Mouse (Mus musculus) frontal cortex, adult (tissue): ENCODE measurements at regions not wholly inside any gene's neighbourhood (a gene's known extent, or its start where the extent isn't known, plus 50 kb on each side); places are given as distances from the start of the nearest gene placed in this dataset.
A peak's percentile ranks its signal among the peaks of the same experiment; 100 is the strongest.

Experiments
- ATAC-seq: cut with Nextera tagmentation; 2 replicates; pipeline ENCODE4 v1.9.2; 2017; ENCODE audit warnings: mild to moderate bottlenecking, moderate library complexity, mixed read lengths; ENCODE audit not compliant: low TSS enrichment

DNA sequence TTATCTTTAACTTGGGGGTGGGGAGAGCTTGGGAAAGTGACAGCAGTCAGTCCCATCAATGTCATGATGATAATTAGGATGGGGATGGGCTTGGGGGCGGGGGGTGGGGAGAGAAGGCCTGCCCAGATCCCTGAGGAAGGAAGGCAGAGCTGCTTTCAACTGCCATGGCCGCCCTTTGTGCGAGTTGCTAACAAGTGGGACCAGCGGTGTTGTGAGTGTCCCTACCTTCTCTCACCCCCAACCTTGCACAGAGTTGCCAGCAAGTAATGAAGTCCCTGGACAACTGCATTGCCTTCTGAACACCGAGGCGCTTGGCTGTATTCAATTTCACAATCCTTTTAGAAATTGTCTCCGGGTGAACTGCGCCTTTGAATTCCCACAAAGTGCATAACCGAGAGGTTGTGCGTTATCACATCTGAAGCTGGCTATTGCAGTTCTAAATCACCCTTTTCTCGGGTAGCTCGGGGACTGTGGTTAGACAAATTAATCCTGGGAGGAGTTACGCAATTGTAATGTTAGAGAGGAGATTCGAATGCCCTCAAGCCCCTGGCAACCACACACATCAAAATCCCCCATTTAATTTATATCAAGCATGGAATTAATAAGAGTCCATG lies 257.9 kb upstream of the Daam1 start:
- no peak for ATAC-seq

DNA sequence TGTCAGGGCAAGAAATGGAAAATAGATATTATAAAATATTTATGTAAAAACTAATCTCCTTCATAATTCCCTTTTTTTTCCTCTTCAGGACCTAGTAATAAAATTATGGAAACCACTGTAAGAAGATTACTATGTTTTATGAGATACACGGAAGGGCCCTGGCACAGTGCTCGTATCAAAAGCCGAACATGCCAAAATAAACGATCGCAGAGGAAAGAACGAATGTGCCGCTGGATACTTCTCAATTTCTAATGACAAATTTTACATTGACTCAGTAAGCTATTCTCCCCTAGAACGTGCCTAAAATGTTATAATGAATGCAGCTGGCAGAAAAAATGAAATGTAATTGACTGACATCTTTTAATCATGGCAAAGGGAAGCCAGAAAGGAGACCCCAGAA lies 257.4 kb upstream of the Daam1 start:
- no peak for ATAC-seq

DNA sequence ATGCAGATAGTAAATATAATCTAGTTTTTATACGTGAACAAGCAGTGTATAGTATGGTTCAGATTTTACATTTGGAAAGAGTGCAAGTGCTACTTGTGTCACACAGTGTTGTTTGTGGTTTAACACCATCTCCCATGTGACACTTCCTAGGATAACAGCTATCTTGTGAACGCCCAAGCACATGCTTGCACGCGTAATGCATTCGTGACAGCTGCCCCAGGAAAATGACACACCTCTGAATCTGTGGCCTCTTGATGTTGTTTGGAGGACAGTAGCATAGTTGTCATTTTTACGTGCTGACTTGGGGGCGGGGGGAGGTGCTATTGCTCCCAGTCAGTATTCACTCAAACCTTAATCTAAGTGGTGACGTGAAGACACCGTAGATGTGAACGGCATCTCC lies 256.2 kb upstream of the Daam1 start:
- no peak for ATAC-seq

DNA sequence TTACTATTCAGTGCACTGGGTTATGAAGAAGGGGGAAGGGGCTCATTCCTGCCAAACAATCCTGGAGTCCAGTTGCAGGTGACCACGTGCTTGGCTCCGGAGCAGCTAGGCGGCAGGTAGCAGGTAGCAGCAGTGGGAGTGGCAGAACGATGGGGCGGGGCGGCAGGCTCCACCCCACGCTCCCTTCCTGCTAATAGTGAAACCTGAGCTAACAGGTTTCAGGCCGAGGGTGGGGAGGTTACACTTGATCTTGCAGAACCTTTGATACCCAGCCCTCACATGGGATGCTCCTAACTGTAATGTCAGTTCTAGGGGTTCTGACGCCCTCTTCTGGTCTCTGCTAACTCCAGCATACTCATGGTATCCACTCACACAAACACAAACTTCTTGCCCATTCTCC lies 253.5 kb upstream of the Daam1 start:
- ATAC-seq, result peak; percentile 65; the same call in 1 of the 2 replicates

DNA sequence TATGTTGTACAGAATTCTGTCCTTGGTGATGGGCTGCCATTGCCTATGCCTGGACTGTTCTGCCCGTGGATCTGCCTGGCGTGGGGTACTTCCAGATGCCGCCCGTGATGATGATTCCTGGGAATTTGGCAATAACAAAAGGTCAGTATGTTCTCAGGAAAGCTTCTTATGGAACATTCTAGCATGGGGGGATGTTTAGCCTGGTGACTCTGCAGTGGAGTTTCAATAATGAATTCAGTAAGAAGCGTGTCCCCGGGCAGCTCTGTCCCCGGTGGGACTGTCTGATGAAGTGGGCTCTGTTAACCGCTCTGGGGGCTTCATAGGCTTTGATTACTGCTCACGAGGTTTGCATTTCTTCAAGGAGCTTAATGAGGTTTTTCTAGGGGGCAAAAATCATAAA lies 252.9 kb upstream of the Daam1 start:
- ATAC-seq, result no peak; the same call in 1 of the 2 replicates

DNA sequence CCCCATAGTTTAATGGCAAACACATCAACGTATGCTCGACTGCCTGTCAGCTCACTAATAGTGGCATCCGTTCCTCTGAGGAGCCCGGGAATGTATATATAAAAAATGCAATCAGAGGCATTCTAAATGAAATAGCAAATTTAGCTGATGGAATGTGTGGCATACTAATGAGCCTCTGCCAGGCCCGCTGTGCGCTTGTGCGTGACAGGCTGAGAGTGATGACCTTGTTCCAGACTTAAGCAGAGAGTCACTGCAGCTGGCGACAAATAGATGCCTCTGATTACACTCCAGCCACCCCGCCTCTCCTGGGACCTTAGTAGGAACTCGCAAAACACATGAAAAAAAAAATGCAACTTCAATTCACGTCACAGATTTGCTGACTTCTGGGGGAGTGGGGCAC lies 252.0 kb upstream of the Daam1 start:
- peak; percentile 38; the same call in 1 of the 2 replicates for ATAC-seq

DNA sequence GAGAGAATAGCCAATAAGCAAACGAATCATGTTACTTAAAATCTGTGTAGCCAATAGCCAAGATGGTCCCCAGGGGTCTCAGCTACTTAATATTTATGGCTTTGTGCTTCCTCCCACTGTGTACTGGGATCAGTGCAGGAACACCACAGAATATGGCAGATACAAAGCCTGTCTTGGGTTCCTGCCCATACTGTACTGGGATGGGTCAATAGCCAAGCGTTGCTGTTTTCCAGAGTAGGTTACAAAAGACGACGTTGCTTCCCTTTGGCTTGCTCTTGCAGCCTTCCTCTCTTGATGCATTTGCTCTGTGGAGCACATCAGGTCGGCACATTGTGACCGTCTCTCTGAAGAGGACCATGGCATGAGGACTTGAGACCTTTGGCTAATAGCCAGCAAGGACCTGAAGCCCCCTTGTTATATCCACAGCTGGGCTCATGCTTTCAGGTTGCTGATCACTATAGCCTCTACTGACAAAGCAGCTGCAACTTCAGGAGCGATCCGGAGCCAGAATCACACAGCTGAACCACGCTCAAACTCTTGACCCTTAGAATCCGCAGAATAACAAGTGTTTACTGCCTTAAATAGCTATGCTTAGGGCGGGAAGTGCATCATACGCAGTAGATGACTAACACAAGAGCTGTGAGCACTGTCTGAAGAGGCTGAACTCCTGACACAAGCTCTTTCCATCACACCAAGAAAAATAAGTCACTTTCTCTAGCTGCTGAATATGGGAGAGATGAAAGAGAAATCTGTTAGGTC lies 250.2 kb upstream of the Daam1 start:
- ATAC-seq, result no peak

- no peak for ATAC-seq
These were observed 246.3 kb upstream of the Daam1 start for GRCm38 (mm10) chr12:71584618-71585017.

DNA sequence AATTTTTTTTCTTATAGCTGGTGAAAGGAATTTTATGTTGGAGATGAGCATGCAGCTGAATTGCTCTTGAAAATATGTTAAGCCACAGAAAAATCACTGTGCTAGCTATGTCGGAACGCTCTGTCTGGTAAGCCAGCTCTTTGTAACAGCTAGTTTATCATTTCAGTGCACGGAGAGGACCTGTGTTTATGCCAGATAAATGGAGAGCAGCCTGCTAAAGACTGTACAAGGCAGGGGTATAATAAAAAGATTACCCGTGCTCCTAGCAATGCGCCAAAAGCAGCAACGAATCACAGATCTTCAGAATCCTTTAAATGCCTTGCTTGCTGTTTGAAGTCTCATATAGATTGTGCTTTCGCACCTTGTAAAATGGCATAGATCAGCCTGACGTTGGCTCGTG lies 232.2 kb upstream of the Daam1 start:
- ATAC-seq, result no peak

DNA sequence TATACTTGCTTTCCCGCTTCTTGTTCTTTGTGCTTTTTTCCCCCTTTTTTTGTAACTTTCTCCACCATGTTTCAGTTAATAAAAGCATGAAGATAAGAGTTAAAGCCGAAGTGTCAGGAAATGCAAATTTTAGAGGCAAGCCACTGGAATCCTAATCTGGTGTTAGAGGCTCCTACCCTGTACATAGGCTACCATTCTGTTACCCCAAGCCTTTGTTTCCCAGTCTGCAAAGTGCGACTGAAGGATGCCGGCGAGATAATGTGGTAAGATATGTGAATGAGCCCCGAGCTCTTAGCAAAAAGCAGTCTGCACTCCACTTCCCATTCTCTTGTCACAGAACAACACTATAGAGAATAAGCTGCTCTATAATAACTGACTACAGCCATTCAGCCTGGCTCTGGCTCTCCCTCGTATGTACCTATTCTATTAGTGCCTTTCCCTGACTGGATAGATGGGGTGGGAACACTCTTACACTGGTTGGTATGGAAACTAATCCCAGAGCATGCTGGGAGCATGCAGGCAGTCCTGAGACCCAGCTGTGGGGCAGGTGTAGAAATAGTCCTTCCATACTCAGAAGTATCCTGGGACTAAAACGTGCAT lies 229.7 kb upstream of the Daam1 start:
- ATAC-seq, result no peak

GRCm38 (mm10) chr12:71603136-71603535 lies 227.7 kb upstream of the Daam1 start:
- no peak for ATAC-seq

GRCm38 (mm10) chr12:71606366-71606765 lies 224.5 kb upstream of the Daam1 start:
- ATAC-seq, result peak; percentile 79

DNA sequence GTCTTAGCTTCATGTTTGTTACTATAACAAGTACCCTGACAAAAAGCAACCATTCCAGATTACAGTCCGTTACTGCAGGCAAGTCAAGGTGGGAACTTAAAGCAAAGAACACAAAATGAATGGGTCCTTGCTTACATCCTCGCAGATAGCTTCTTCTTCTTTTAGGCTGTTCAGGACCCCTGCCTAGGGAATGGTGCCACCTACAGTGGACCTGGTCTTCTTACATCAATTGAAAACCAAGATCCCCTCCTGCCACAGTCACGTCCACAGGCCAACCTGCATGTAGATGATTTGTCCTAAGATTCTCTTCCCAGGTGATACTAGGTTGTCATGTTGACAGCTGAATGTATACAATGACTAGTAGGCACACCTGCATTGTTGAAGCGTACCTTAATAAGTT lies 222.9 kb upstream of the Daam1 start:
- no peak for ATAC-seq

DNA sequence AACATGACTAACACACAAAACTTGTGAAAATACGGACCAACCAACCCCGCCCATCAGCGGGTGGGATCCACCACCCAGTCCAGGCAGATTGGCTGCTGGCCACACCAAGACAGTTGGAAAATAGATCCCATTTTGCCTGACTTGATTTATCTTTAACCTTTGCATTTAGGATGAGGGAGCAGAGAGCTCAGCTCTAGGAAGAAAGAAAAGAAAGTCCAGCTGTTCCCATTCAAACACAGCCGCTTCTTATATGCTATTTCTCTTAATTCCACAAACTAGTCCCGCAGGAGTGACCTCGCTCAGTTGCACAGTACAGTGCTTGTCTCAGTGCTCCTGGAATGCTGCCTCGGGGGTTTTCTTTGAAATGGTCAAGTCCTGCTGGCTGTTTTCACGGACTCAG lies 217.6 kb upstream of the Daam1 start:
- no peak for ATAC-seq

GRCm38 (mm10) chr12:71614945-71615344 lies 215.9 kb upstream of the Daam1 start:
- no peak for ATAC-seq

GRCm38 (mm10) chr12:71615383-71615782 lies 215.5 kb upstream of the Daam1 start:
- ATAC-seq, result no peak

DNA sequence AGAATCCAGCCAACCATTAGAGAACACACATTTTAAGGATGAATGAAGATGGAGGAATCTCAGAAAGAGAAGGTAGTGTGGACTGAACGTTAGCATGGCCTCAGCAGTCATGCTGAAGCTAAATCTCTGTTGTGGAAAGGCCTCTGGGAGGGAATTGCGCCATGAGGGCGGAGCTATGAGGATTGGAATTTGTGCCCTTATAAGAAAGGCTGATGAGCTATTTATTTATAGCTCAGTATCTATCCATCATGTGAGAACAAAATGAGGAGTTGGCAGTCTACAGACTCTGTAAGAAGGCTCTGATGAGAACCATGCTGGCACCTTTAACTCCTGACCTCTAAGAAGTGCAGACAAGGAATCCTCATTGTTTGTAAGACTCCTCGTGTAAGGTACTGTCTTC lies 214.8 kb upstream of the Daam1 start:
- ATAC-seq, result no peak

DNA sequence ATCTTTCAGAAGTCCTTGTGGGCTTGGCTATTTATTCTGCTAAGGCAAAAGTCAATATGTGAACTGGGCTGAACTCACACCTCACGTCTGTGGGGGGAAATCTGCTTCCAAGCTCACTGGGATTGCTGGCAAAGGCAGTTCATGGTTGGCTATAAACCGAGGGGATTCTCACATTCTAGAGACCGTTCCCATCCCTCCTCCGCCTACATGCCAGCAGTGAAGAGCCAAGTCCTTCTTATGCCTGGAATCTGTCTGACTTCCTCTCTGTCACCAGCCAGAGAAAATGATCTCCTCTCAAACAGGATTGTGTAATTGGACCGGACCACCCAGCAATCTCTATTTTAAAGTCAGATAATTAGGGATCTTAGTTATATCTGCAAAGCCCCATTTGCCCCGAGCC lies 212.4 kb upstream of the Daam1 start:
- ATAC-seq, result no peak

DNA sequence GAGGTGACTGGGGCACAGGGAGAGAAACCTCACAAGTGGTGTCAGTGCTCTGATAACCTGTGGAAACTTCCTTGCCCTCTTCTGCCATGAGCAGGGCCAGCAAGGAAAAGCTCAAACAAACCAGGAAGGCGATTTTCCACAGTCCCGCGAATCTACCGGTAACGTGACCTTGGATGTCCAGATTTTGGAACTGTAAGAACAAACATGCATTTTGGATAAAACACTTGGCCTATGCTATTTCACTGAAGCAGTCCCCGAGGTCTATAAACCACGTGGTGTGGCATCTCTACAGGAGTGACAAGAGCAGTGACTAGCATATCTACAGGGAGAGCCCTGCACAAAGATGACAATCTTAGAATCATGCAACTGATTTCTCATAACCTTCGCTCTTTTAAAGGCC lies 211.9 kb upstream of the Daam1 start:
- no peak for ATAC-seq

- no peak for ATAC-seq
These were observed 211.3 kb upstream of the Daam1 start for GRCm38 (mm10) chr12:71619561-71619960.

DNA sequence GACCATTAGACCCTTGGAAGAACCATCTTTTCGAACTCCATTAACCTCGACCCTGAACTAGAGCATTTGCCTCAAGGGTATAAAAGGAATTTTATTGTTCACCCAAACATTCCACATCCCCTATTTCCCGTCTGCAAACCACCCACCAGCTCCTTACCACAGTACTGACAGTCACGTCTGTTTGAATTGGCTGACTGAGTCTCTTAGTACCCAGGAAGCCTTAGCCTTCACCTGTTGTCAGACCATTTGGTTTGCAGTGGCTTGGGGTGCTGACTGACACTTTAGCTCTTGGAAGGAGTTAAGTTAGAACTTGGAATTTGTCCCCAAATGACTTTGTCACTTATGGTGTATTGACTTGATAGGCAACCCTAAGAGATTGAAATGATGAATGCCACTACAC lies 209.3 kb upstream of the Daam1 start:
- ATAC-seq, result no peak

DNA sequence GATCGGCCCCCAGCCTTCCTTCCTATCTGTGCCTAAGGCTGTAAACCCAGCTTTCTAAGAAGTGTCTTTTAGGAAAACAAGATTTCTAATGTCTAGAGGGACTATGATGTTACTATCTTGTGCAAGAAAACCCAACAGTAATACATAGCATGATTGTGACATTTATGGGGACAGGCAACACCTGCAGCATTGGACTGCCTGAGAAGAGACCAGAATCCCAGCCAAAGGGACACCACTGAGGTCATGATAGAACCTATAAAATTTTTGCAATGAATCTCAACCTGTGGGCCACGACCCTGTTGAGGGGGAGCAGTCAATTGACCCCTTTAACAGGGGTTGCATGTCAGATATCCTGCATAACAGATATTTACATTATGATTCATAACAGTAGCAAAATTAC lies 208.1 kb upstream of the Daam1 start:
- ATAC-seq, result no peak

DNA sequence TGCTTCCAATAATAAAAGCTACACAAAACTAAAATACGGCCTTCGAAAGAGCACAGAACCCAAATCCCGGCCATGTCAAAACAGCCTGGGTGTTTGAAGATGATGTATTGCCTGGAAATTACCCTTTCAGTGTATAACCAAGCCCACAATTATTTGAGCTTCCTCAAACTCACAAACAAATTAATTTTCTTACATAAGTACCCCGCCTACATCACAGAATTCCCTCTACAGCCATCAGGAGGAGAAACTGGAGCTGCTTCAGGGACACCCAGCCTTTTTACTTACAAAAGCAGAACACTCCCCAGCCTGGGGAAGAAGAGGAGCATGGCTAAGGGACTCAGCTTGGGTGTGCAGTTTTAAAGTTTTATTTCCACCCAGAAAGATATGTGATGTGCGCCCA lies 207.6 kb upstream of the Daam1 start:
- ATAC-seq, result peak; percentile 46; the same call in 1 of the 2 replicates
